Mouse (Mus musculus): Measurements from ENCODE around the gene Bloc1s5.

Bloc1s5 gene

DNA sequence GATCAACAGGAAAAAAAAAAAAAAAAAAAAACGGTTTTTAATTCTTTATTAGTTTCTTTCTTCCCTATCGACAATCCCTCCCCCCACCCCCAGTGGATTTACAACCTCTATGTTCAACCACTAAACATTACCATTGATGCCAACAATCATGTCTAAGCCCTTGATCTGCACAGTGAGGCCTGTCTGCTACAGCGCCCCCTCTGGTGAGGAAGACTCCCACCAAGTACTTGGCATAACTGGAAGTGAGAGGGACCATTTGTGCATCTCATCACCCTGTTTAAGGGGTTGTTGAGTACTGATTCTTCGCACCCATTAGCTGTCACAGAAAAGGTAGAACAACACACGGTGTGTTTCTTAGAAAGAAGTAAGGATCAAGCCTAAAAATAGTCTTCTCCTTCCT lies 86.2 kb downstream of the Bloc1s5 start:
- no peak for DNase-seq

DNA sequence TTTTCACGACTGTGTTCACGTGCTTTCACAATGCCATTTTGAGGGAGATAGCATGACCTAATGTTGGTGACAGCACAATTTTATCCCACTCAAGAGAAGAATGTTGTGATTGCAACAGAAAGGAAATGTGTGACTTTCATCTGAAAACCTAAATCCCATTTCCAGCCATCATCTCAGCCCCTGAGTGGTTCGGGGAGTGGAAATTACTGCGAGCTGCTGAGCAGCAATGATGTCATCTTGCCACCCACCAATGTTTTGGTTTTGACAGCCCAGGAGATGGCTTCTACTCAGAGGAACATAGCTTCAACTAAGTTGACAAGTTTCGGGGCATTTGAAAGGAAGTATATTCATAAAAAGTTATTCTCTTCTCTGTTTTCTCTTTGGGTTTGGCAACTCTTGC lies 87.2 kb downstream of the Bloc1s5 start:
- no peak for DNase-seq

DNA sequence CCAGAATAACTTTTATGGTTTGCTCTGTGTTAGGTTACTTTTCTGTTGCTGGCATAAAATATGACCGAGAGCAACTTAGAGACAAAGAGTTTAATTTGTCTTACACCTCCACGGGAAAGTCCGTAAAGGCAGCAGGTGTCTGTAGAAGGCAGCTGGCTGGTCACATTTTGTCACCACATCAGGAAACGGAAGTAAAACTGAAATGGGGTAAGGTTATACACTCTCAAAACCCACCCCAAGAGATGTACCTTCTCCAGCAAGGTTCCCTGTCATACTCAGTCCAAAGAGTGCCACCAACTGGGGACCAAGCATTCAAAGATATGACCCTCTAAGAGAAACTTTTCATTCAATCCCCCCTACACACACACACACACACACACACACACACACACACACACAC lies 88.2 kb downstream of the Bloc1s5 start:
- no peak for DNase-seq

DNA sequence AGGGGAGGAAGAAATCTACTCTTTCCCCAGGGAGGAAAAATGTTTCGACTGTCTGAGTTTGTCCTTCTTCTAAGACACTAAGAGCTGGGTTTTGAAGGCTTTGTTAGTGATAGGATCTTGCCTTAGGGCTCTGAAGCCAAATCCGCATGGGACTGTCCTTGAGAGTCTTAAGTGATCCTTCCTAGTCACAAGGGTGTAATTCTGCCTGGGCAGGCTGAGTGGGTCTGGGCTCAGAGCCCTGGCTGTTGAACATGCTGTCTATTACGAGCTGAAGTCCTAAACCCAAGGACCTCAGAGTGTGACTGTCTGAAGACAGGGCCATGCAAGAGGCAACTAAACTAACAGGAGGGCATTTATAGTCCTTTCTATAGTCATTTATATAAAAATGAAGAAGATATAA lies 89.4 kb downstream of the Bloc1s5 start:
- DNase-seq = no peak

DNA sequence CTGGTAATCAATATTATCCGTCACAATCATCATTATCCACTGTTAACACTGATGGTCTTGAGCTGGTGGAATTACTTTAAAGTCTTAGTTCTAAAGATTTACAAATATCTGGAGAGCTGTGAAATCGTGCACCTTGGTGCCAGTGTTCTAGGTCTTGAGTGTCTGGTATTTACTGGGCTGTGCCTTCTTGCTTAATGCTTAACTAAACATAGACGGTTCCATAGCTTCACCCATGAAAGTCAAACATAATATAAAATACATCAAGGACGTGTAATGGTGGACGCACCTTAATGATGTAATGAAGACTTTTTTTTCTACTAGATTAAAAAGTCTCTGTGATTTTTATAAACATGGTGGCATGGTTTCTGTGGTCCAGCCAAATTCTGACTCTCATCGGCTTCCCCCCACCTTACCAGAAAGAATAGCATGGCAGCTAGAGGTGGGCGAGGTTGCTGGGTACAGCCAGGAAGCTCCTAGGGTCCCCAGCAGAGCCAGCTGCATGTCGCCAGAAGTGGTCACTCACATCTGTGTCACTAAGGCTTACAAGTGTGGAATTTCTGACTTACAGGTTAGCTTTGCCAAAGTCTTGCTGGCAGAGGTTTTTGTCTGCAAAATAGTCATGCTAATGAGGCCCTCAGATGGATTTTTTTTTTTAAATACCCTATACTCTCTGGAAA lies 90.0 kb downstream of the Bloc1s5 start:
- DNase-seq = no peak

DNA sequence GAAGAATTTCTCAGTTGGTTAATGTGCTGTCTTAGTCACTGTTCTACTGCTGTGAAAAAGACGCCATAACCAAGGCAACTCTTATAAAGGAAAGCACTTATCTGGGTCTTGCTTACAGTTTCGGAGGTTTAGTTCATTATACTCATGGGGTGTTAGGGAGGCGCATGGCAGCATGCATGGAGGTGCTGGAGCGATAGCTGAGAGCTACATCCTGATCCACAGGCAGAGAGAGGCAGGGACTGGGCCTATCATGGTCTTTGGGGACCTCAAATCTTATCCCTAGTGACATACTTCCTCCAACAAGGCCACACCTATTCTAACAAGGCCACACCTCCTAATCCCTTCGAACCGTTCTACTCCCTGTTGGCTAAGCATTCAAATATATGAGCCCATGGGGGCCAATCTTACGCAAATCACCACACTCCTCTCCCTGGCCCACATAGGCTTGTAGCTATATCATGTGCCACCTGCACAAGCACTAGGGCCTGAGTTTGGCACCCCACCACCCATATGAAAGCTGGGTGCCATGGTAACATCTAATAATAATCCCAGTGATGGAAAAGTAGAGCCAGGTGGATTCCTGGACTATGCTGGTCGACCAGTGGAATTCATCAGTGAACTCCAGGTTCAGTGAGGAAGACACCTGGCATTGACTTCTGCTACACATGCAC lies 91.3 kb downstream of the Bloc1s5 start:
- DNase-seq = no peak
